Mouse (Mus musculus) kidney, postnatal 25 days (tissue): Measurements from ENCODE around the gene Slc25a43.
A peak's percentile ranks its signal among the peaks of the same experiment; 100 is the strongest.

ENCODE experiments used
- DNase-seq, 2 experiments: peaks; one replicate each; pipeline ENCODE4 v3.0.0; 2021; ENCODE audit warnings: mixed read lengths in 2 of 2

Slc25a43 gene

DNA sequence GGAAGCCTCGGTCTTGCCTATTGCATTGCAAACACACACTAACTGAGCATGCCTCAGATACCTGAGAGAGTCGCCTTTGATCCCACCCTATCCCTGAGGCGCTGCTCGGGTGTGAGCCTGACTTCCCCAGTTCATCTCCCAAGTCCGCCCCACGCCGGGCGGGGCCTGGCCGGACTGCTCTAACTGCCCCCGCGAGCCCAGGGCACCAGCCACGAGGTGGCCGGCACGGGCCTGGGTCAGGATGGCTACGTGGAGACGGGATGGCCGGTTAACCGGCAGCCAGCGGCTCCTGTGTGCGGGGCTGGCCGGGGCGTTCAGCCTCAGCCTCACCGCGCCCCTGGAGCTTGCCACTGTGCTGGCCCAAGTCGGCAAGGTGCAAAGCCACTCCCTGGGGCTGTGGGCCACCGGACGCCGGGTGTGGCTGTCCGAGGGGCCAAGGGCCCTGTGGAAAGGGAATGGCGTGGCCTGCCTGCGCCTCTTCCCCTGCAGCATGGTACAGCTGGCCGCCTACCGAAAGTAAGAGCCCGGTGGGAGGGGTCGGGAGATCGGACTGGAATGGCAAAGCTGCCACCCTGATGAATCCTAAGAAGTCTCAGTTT is at the start of gene Slc25a43:
Slc25a43 (plus strand) TSS at position 157 of the 599 bp plus-strand sequence.
- peak; percentile 19 to 58 for DNase-seq

- no peak for DNase-seq
Observed at GRCm38 (mm10) chrX:36740124-36740951, 3.1 kb upstream of the Slc25a43 start.

DNA sequence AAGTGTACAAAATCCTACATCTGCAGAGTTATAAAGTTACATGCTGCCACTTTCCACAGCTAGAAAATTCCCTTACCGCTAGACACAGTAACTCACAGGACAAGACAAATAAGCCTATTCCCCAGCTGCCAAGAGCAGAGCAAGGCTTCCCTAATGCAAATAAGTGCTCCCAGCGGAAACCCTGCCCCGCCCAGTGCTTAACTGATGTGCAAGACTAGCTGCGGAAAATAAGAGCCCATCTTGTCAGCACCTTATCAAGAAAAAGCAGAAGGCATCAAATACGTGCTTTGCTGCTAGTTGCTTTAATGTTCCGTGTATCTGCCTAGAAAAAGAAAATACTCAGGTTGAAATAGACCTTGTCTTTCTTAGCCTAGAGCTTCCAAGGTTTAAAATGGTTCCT is 2.2 kb upstream of the Slc25a43 start:
- no peak for DNase-seq

DNA sequence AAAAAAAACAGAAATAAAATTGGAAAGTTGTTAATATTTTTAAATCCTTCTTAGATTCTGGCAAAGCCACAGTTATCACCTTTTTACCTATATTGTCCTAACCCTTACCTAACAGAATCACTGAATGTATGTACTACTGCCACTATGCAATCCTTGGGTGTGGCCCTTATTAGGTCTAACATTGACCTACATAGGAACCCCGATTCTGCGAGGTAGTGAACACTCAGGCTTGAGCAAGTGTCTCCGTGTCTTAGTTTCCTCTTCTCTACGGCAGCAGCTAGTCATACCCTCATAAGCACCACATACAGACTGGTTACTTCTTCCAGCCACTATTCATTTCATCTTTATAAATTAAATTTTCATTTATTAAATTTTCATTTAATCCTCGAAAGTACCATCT is 715 bp upstream of the Slc25a43 start:
- DNase-seq, result no peak

DNA sequence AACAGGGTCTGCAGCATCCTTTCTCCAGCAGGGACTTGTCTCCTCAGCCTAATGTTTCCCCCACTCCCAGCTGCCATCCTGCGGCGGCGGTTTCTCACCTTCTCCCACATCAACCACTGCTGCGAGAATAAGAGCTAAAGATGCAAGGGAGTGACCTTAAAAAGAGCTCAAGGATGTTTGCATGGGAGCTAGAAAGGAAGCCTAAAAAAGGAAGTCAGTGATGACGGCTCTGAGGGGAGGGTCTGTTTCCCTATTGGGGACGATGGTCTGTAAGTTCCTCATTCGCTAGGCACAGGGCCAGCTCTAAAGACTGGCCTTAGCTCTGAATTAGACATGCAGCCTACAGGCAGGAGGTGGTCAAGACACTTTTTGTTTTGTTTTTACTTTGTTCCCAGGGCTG is 1.3 kb downstream of the Slc25a43 start:
- peak; percentile 14 to 62 for DNase-seq

- no peak for DNase-seq
Observed at GRCm38 (mm10) chrX:36745333-36745732, 1.9 kb downstream of the Slc25a43 start.

DNA sequence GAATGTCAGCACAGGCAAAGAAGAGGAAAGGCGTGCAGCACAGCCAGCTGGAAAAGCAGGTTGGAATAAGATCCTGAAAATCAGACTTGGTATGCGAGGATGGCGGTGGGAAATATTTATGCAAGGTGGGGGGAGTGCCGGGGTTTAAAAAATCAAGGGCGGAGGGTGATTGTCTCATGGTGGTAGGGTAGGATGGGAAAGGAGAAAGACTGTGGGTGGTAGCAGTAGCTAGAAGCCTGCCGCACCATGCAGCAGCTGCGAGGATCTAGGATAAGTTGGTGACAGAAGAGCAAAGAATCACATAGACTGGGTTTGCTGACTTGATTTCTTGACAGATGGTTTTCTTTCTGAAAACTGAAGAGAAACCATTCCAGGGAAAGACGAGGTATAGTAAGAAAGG is 3.3 kb downstream of the Slc25a43 start:
- no peak for DNase-seq

- DNase-seq, result peak in 1 of 2 experiments; percentile 14
Observed at GRCm38 (mm10) chrX:36748573-36748972, 5.1 kb downstream of the Slc25a43 start.

DNA sequence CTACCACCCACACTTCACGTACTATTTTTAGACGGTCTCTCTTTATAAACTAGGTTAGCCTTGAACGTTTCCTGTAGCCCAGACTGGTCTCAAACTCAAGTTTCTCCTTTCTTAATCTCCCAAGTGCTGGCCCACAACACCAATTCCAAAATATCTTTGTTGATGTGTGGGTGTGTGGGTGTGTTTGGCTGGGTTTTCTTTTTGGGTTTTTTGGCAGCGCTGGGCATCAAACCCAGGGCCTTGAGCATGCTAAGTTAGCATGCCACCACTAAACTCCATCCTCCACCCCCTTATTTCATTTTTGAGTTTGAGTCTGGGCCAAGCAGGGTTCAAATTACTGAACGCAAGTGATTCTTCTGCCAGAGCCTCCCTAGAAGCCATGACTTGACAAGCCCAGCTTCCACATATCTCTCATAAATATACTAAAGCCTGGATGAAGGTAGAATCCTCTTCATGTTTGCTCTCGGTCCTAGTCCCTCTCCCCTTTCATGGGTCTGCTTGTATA is 5.9 kb downstream of the Slc25a43 start:
- no peak for DNase-seq

DNA sequence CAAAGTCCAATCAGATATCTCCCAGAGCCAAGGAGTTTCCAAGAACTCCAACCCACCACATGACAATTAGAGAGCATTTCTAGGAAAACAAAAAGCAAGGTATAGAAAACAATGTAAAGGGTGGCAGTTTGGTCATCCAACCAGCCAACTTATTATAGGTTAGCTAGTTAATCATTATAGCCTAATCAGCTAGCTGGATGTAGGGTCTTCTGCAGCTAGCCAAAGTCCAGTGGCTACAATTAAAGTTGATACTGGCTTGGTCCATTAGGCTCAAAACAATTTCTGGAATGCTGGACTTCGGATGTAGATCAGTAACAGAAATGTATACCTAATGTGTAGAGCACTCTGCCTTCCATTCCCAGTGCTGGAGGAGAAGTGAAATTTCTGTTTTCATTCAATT is 7.1 kb downstream of the Slc25a43 start:
- no peak for DNase-seq

GRCm38 (mm10) chrX:36752586-36752985 is 9.1 kb downstream of the Slc25a43 start:
- no peak for DNase-seq

GRCm38 (mm10) chrX:36757796-36758472 is 14.5 kb downstream of the Slc25a43 start:
- DNase-seq, result no peak

GRCm38 (mm10) chrX:36758566-36758965 is 15.1 kb downstream of the Slc25a43 start:
- no peak for DNase-seq

DNA sequence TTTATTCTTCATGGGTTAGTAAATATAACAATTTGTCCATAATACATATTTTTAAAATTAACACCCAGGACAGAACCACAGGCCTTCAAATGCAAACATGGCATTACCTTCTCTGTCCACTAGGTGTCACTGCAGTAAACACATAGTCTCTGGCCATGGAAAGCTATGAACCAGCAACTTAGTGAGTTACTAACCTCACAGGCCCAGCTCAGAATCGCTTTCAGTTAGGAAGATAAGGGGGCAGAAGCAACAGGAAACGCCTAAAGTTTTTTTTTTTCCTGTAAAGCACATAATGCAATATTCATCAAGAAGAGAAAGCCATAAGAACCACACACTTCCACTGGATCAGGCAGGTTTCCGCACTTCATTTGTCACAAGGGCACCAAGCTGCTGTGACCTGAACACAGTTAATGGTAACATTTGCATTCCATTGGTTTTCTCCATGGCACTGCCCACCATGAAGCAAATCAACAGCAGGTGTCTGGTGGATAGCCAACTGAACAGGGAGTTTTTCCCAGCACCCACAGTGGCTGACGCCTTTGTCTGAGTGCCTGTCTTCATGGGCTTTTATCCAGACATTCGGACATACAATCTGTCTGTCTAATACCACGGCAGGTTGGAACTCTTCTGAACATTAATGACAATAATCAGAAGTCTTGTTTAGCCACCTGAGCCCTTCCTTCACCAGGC is 17.6 kb downstream of the Slc25a43 start:
- peak; percentile 53 to 77 for DNase-seq

- peak; percentile 52 to 72 for DNase-seq
Observed at GRCm38 (mm10) chrX:36762289-36762688, 18.8 kb downstream of the Slc25a43 start.

DNA sequence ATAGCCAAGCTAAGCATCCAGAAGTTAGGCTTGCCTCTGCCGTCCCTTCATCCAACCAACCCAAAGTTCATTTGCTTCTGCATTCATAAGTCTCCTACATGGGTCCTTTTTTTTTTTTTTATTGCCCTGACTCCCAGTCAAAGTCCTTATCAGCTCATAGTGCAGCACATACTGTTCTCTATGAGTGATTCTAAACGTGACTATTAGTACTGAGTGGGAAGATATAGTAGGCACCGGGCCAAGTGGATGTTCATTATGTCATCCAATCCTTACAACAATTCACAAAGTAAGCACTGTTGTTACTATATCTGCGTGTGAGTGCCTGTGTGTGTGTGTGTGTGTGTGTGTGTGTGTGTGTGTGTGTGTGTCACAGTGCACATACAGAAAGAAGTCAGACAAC is 19.4 kb downstream of the Slc25a43 start:
- DNase-seq, result peak in 1 of 2 experiments; percentile 4

GRCm38 (mm10) chrX:36763298-36763933 is 20.0 kb downstream of the Slc25a43 start:
- peak; percentile 3 to 37 for DNase-seq

GRCm38 (mm10) chrX:36763934-36764317 is 20.5 kb downstream of the Slc25a43 start:
- DNase-seq, result no peak

DNA sequence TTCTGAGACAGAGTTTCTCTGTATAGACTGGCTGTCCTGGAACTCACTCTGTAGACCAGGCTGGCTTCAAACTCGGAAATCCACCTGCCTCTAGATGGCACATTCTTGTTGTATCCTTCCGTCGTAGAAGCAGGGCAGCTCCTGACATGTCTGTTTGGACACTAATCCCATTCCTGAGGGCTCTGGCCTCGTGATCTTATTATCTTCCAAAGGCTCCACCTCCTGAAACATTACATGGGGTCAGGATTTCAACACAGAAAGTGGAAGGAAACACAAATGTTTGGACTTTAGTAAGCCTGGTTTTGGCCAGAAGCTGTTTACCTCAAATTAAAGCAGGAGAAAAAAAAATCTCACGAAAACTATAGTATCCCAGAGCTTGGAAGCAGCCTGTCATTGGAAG is 23.9 kb downstream of the Slc25a43 start:
- no peak for DNase-seq

DNA sequence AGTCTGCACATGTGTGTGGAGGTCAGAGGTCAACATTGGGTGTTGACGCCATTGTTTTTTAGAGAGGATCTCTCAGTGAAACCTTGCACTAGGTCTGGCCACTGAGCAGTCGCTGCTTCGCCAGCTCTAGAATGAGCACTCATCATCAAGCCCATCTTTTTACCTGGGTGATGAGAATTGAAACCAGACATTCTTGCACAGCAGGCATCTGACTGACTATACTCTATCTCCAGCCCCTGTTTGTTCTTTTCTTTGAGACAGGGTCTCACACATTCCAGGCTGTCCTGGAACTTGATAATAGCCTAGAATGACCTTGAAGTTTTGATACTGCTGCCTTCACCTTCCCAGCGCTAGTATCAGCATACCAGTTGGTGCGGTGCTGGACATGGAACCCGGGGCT is 29.1 kb downstream of the Slc25a43 start:
- DNase-seq, result no peak

DNA sequence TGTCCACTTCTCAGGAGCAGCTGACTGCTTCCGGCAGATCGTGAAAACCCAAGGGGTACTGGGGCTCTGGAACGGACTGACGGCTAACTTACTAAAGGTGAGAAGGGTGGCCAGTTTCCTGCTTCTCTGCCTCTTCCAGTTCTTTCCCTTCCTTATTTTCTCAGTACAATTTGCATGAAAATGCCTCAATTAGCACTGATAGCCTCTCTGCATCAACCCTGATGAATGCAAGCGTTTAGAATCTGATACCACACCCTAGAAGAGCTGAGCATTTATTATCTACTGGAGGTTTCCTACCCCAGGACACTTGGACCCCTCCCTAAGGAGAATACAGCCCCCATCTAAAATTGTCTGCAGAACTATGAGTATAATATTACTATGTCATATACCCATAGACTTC is 32.1 kb downstream of the Slc25a43 start:
- DNase-seq, result no peak

GRCm38 (mm10) chrX:36777694-36778093 is 34.2 kb downstream of the Slc25a43 start:
- DNase-seq, result peak; percentile 10 to 45
